Mouse (Mus musculus) 416B (cell line): Measurements from ENCODE around the gene Rab6b.
A peak's percentile ranks its signal among the peaks of the same experiment; 100 is the strongest.

ENCODE experiments used
- DNase-seq: peaks from one replicate; pipeline ENCODE4 v3.0.0; 2011; ENCODE audit warnings: low read depth

The Rab6b gene

GRCm38 (mm10) chr9:103111621-103112470, at the start of gene Rab6b:
TSS of gene Rab6b (plus strand) at chr9:103111787.
- DNase-seq, result no peak

GRCm38 (mm10) chr9:103063591-103063990, 48.0 kb upstream of the Rab6b start:
- DNase-seq, result no peak

- DNase-seq, result no peak
Observed at GRCm38 (mm10) chr9:103066845-103067244, 44.7 kb upstream of the Rab6b start.

- DNase-seq, result no peak
Observed at GRCm38 (mm10) chr9:103067651-103068050, 43.9 kb upstream of the Rab6b start.

- DNase-seq, result no peak
Observed at GRCm38 (mm10) chr9:103068769-103069168, 42.8 kb upstream of the Rab6b start.

GRCm38 (mm10) chr9:103071541-103072203, 39.9 kb upstream of the Rab6b start:
- DNase-seq, result no peak

GRCm38 (mm10) chr9:103072204-103072599, 39.4 kb upstream of the Rab6b start:
- DNase-seq, result no peak

- DNase-seq, result no peak
Observed at GRCm38 (mm10) chr9:103072926-103073515, 38.6 kb upstream of the Rab6b start.

- DNase-seq, result no peak
Observed at GRCm38 (mm10) chr9:103076836-103077531, 34.6 kb upstream of the Rab6b start.

- peak; percentile 90 for DNase-seq
Observed at GRCm38 (mm10) chr9:103078194-103078691, 33.3 kb upstream of the Rab6b start.

GRCm38 (mm10) chr9:103080211-103080610, 31.4 kb upstream of the Rab6b start:
- no peak for DNase-seq

GRCm38 (mm10) chr9:103082246-103082975, 29.2 kb upstream of the Rab6b start:
- DNase-seq, result no peak

- no peak for DNase-seq
Observed at GRCm38 (mm10) chr9:103083405-103083804, 28.2 kb upstream of the Rab6b start.

GRCm38 (mm10) chr9:103086736-103087135, 24.9 kb upstream of the Rab6b start:
- no peak for DNase-seq

- no peak for DNase-seq
Observed at GRCm38 (mm10) chr9:103087301-103087700, 24.3 kb upstream of the Rab6b start.

- no peak for DNase-seq
Observed at GRCm38 (mm10) chr9:103088661-103089060, 22.9 kb upstream of the Rab6b start.

- no peak for DNase-seq
Observed at GRCm38 (mm10) chr9:103090116-103090875, 21.3 kb upstream of the Rab6b start.

- no peak for DNase-seq
Observed at GRCm38 (mm10) chr9:103091039-103091883, 20.3 kb upstream of the Rab6b start.

GRCm38 (mm10) chr9:103092248-103092647, 19.3 kb upstream of the Rab6b start:
- DNase-seq, result no peak

- no peak for DNase-seq
Observed at GRCm38 (mm10) chr9:103093681-103094080, 17.9 kb upstream of the Rab6b start.
